Mouse (Mus musculus) Patski (cell line): Measurements from ENCODE around the gene Upf3b. TPM values are rescaled to one million over a fixed set of nuclear protein-coding genes. Genes with fewer than 3 reads are reported as not detected.
"Not testable (repeated sequence)": the region's sequence is repeated elsewhere in the genome, so short reads cannot be mapped to it uniquely, and the experiment has no call there.

Source experiments
- ATAC-seq: fragments of 100-300 bp; one replicate; pipeline ENCODE4 v1.8.0; 2021
- CTCF ChIA-PET: fragments of 350-600 bp; sonication (Branson Sonifier 250); formaldehyde crosslinking; loops from one replicate; lab custom pipeline; 2022; ENCODE audit warnings: inconsistent platforms; lab: Charles Lee
- POLR2A ChIA-PET: fragments of 350-600 bp; sonication (Branson Sonifier 250); formaldehyde crosslinking; loops from one replicate; lab custom pipeline; 2022; ENCODE audit warnings: antibody characterized with exemption, inconsistent platforms; lab: Charles Lee
- DNase-seq: peaks from one replicate; pipeline ENCODE4 v3.0.0-alpha.2; 2011; ENCODE audit warnings: low read depth, low spot score
- H3K27me3 ChIP-seq: fragments of 371-371 bp; one replicate; pipeline ENCODE4 v1.5.1; 2021
- CTCF ChIP-seq: fragments of 100-300 bp; IDR thresholded peaks from one replicate; pipeline ENCODE4 v1.5.1; 2021
- in situ Hi-C: fragments of 300-500 bp; cut with MboI; formaldehyde crosslinking; loops from 3 replicates; pipeline ENCODE4 v1.11.1; 2018; ENCODE audit warnings: low pct_unique_long_range_greater_than_20kb, mixed read lengths
- polyA plus RNA-seq: library from polyadenylated mRNA; unstranded; gene quantifications from one replicate; pipeline ENCODE4 v1.2.3, GENCODE M21; 2021

Upf3b gene
- 36.6 TPM for polyA plus RNA-seq

DNA sequence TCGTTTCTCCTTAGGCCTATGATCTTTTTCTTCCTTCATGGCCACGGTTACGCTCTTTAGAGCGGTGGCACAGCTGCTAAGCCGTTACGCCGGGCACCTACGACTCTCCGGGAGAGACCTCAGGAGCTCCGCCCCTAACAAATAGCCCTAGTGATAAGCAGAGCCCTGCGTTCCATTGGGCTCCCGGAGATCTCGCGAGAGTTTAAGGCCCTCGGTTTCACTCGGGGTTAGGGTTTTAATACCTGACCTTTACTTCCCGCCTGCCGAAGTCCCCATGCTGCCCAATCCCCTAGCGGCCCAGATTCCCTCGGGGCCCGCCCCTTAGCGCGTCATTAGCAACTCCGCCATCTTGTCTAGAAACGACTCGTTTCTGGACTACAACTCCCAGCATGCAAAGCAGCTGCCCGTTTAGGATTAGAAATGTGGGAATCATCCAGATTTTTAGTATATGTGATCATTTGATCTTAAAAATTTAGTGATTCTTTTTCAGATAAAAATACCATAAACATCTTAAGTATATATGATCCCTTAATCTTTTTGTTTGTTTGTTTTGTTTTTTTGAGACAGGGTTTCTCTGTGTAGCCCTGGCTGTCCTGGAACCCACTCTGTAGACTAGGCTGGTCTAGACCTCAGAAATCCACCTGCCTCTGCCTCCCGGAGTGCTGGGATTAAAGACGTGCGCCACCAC, at the start of gene Upf3b:
TSS of gene Upf3b (minus strand) at position 130 of the 688 bp plus-strand sequence.
- DNase-seq = peak; percentile 72
- ATAC-seq = peak; percentile 96
- TF ChIP-seq CTCF = no peak
- H3K27me3 ChIP-seq = peaks cover 12% of the 10 kb centered on the region
- in situ Hi-C loops = no loop called here
- ChIA-PET POLR2A (no interaction called here), CTCF (interaction anchor here (0.9 kb wide), 1 partner anchor 11 kb away, joined by 4 read pairs; no protein-coding TSS in a partner anchor)

DNA sequence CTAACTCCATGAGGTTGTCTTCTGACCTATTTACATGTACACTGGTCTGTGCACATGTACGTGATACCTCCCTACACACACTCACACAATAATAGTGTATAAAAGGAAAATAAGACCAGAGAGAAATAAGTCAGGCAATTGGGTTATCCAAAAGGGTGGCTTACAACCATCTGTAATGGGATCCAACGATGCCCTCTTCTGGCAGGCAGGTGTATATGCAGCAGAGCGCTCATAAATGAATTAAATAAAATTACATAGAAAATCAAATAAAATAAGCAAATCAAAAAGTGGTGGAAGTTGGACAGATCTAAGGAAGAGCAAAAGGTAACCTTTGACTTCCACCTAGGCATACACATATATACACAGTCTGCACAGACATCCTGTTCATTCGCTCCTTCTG, 47.7 kb upstream of the Upf3b start:
- CTCF ChIA-PET = no interaction called here
- in situ Hi-C loops = no loop called here
- H3K27me3 ChIP-seq = no peaks in the 10 kb centered on the region
- TF ChIP-seq CTCF = peak; percentile 72
- no peak for DNase-seq
- ATAC-seq = no peak
- POLR2A ChIA-PET = no interaction called here

GRCm38 (mm10) chrX:37144954-37145353, 34.8 kb upstream of the Upf3b start:
- ChIA-PET CTCF (no interaction called here), POLR2A (no interaction called here)
- ATAC-seq (no peak), DNase-seq (no peak)
- in situ Hi-C loops = no loop called here
- H3K27me3 ChIP-seq = peaks cover 8% of the 10 kb centered on the region
- TF ChIP-seq CTCF = no peak

GRCm38 (mm10) chrX:37144498-37144897, 34.4 kb upstream of the Upf3b start:
- in situ Hi-C loops, H3K27me3 ChIP-seq, CTCF ChIA-PET: not testable (repeated sequence)

DNA sequence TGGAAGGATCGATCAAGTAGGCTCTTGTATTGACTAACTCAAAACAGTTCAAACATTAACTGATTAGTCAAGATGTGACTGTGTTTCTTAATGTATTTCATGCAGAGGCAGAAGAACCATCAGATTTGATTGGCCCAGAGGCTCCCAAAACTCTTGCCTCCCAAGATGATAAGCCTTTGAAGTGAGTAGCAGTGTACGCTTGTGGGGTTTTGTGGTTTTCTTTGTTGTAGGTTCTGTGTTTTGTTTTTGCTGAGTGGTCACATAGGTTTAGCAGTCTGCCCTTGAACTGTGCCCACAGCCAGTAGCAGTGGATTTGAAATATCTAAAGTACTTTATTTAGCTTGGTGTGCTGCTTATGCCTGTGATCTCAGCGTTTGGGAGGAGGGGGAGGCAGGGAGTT, 31.6 kb upstream of the Upf3b start:
- in situ Hi-C loops = no loop called here
- ATAC-seq (no peak), DNase-seq (no peak)
- no peak for TF ChIP-seq CTCF
- CTCF ChIA-PET = interaction anchor here (1.0 kb wide), 1 partner anchor 14 kb away, joined by 3 read pairs; no protein-coding TSS in a partner anchor
- peaks cover 6% of the 10 kb centered on the region for H3K27me3 ChIP-seq
- POLR2A ChIA-PET = no interaction called here

More at GRCm38 (mm10) chrX:37144498-37144897, 34.4 kb upstream of the Upf3b start:
- POLR2A ChIA-PET, ATAC-seq, DNase-seq: not testable (repeated sequence)

- in situ Hi-C loops = no loop called here
- CTCF ChIA-PET = no interaction called here
- DNase-seq (peak; percentile 34), ATAC-seq (peak; percentile 51)
- peaks cover 5% of the 10 kb centered on the region for H3K27me3 ChIP-seq
- no peak for TF ChIP-seq CTCF
- POLR2A ChIA-PET = interaction anchor here (0.6 kb wide), 1 partner anchor 821 kb away, joined by 3 read pairs; no protein-coding TSS in a partner anchor
Observed at GRCm38 (mm10) chrX:37126671-37127358, 16.7 kb upstream of the Upf3b start, which contains the start of gene Nkap. Nkap (plus strand) TSS chrX:37126795.

GRCm38 (mm10) chrX:37125511-37125910, 15.4 kb upstream of the Upf3b start:
- peaks cover 5% of the 10 kb centered on the region for H3K27me3 ChIP-seq
- in situ Hi-C loops = no loop called here
- no peak for TF ChIP-seq CTCF
- ChIA-PET POLR2A (no interaction called here), CTCF (no interaction called here)
- DNase-seq (no peak), ATAC-seq (no peak)

DNA sequence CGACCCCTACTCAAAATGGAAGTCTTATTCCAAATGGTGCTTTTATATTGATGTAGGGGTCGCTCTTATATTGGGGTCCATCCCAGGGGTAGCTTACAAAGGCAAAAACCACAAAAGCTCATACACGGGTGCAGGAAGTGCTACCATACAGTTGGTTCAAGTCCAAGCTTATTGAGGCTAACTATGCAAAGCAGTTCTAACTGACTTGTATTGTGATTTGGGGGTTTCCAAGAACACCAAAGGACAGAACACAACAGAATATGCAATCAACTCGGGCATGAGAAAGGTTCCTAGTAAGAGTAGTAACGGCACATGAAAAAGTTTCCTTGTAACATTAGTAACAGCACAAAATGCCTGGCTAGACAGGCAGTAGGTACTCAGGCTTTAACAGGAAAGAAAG, 10.1 kb upstream of the Upf3b start:
- no peak for ATAC-seq
- H3K27me3 ChIP-seq = peaks cover 11% of the 10 kb centered on the region
- in situ Hi-C loops = no loop called here
- ChIA-PET POLR2A (no interaction called here), CTCF (no interaction called here)
- no peak for TF ChIP-seq CTCF
- no peak for DNase-seq

DNA sequence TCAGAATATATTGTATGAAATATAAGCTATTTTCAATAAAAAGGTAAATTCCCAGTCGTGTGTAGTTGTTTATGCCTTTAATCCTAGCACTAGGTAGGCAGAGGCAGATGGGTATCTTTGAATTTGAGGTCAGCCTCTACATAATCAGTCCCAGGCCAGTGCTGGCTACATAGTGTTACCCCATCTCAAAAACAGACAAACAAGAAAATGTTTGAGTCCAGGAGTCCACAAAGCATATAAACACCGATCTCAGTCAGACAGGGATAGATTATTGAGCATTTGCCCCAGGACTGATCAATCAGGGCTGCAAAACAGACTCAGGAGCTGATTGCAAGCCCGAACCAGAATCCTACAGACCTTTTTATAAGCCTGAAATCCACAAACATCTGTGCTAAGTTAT, 9.5 kb upstream of the Upf3b start:
- no peak for ATAC-seq
- peaks cover 11% of the 10 kb centered on the region for H3K27me3 ChIP-seq
- ChIA-PET CTCF (no interaction called here), POLR2A (interaction anchor here (0.6 kb wide), 1 partner anchor 445 kb away, joined by 3 read pairs; no protein-coding TSS in a partner anchor)
- no peak for DNase-seq
- in situ Hi-C loops = no loop called here
- no peak for TF ChIP-seq CTCF

DNA sequence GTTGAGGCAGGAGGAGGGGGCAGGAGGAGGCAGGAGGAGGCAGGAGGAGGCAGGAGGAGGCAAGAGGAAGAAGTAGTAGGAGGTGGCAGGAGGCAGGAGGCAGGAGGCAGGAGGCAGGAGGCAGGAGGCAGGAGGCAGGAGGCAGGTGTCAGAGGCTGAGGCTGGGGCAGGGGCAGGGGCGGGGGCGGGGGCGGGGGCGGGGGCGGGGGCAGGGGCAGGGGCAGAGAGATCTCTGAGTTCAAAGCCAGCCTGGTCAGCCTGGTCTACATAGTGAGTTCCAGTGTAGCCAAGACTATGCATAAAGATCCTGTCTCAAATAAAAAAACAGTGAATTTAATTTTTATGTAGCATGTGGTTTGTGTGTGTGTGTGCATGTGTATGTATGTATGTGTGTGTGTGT, 7.0 kb upstream of the Upf3b start:
- DNase-seq = no peak
- TF ChIP-seq CTCF = no peak
- no peak for ATAC-seq
- in situ Hi-C loops = no loop called here
- ChIA-PET POLR2A (no interaction called here), CTCF (no interaction called here)
- H3K27me3 ChIP-seq = peaks cover 14% of the 10 kb centered on the region

- TF ChIP-seq CTCF = no peak
- ATAC-seq = no peak
- in situ Hi-C loops = no loop called here
- no peak for DNase-seq
- ChIA-PET CTCF (interaction anchor here (0.9 kb wide), 1 partner anchor 11 kb away, joined by 4 read pairs; no protein-coding TSS in a partner anchor), POLR2A (no interaction called here)
- peaks cover 12% of the 10 kb centered on the region for H3K27me3 ChIP-seq
Observed at GRCm38 (mm10) chrX:37110881-37111193, 715 bp upstream of the Upf3b start.
